Mouse (Mus musculus): ENCODE results near the gene Pde4b.

GRCm38 (mm10) chr4:102569101-102569583, 481.8 kb downstream of the Pde4b start:
- TF ChIP-seq CTCF (IDR thresholded peaks at IDR 0.05; ENCODE audit: low read depth, low read length) (no peak), POLR2A (IDR thresholded peaks at IDR 0.05; ENCODE audit: extremely low read depth, insufficient read depth, low read length) (no peak)
